Mouse (Mus musculus): ENCODE measurements around the gene Mboat1. TPM values are rescaled to one million over a fixed set of nuclear protein-coding genes. Genes with fewer than 3 reads are reported as not detected.

The Mboat1 gene
- total and polyA plus RNA-seq, 3 experiments, result 0.86 to 1.6 (median 1.2) TPM

DNA sequence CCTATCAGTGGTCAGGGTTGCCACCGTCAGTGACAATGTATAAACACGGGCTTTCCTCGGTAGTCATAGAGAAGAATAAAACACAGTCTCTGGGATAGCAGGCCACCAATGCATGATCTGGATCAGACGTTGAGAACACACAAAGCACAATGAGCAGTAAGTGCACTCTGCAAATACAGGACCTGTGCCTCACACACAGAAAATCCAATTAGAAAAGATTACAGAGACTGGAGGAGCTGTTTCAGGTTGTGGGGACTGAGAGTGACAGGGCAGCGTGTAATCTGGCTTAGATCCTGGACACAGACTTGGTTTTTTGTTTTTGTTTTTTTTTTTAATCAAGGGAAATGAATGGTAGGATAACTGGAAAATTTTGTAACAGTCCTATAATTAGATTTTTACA lies 128.5 kb downstream of the Mboat1 start:
- WGBS, result 53% methylated on average over 5 of the region's 5 CpGs
- intact Hi-C loops (cut with DNase I), result loop anchor here (10.0 kb wide), 1 partner anchor 280 kb away; the partner anchor contains the start of gene E2f3
- no peak overlapping the region for H3K27ac ChIP-seq
- H3K36me3 ChIP-seq (ENCODE audit: control insufficient read depth, insufficient read depth, low read length), result no peaks in the 10 kb centered on the region
- TF ChIP-seq POLR2A (IDR thresholded peaks at IDR 0.05; ENCODE audit: insufficient read depth, low read depth, low read length) (no peak), CTCF (IDR thresholded peaks at IDR 0.05) (no peak), EP300 (IDR thresholded peaks at IDR 0.05; ENCODE audit: insufficient read depth, low read depth, low read length) (no peak)
- no peaks in the 10 kb centered on the region for H3K79me2 ChIP-seq (replicated peaks; ENCODE audit: control insufficient read depth, insufficient read depth, low read length)
- H3K4me3 ChIP-seq, result no peak overlapping the region
- no peak overlapping the region for H3K9ac ChIP-seq (ENCODE audit: low read depth, low read length)
- no peaks in the 10 kb centered on the region for H3K4me1 ChIP-seq (ENCODE audit: control insufficient read depth, insufficient read depth, low read length)
- H3K27me3 ChIP-seq (ENCODE audit: control insufficient read depth, insufficient read depth, low read length), result no peaks in the 10 kb centered on the region
- no peak for DNase-seq

DNA sequence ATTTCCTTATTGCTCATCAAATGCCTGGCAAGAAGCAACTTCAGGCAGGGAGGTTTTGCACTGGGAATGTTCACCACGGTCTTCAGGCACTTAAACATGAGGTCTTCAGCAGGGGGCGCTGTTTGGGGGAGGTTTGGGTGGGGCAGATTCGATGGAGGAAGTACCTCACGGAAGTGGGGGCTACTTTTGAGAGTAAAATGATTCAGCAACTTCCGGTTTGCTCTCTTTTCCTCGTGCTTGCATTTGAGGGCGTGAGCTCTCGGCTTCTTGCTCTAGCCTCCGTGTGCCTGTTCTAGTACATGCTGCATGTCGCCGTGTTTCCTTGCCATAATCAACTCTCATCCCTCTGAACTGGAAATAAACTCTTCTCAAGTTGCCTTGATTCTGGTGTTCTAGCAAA lies 129.7 kb downstream of the Mboat1 start:
- Histone ChIP-seq H3K4me3 (no peak overlapping the region), H3K4me1 (ENCODE audit: control insufficient read depth, insufficient read depth, low read length) (no peaks in the 10 kb centered on the region), H3K79me2 (replicated peaks; ENCODE audit: control insufficient read depth, insufficient read depth, low read length) (no peaks in the 10 kb centered on the region), H3K27me3 (ENCODE audit: control insufficient read depth, insufficient read depth, low read length) (no peaks in the 10 kb centered on the region), H3K27ac (no peak overlapping the region), H3K9ac (ENCODE audit: low read depth, low read length) (no peak overlapping the region), H3K36me3 (ENCODE audit: control insufficient read depth, insufficient read depth, low read length) (no peaks in the 10 kb centered on the region)
- intact Hi-C loops (cut with DNase I), result loop anchor here (10.0 kb wide), 1 partner anchor 281 kb away; the partner anchor contains the start of gene E2f3
- DNase-seq, result no peak
- TF ChIP-seq CTCF (IDR thresholded peaks at IDR 0.05), result no peak
- TF ChIP-seq POLR2A (IDR thresholded peaks at IDR 0.05; ENCODE audit: insufficient read depth, low read depth, low read length), result no peak
- TF ChIP-seq EP300 (IDR thresholded peaks at IDR 0.05; ENCODE audit: insufficient read depth, low read depth, low read length), result no peak
- 84% methylated on average over 11 of the region's 11 CpGs for WGBS

DNA sequence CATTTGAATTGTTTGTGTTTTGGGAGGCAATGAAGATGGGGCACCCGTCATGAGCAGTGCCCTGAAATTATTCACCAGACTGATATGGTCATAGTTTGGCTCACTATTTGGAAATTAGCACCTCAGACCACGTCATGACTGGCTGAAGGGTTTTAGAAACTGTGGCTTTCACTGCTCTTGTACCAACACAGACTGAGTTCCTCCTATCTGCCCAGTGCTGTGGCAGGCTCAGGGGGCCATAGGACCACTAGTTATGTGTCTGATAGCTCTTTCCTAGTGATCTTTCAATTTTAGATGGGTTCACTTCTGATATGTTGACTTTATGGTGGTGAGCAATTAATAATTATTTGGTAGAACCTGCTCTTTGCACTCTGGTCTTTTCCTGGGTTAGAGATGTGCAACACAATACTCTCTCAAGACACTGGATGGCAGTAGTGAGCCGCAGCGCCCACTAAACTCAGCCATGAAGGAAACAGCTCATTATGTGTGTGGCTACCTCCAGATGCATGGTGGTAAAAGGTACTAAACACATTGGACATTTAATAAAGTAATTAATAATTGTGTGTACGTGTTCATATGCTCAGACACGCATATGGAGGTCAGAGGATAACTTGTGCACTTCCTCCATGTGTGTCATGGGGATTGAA lies 135.9 kb downstream of the Mboat1 start:
- H3K79me2 ChIP-seq (replicated peaks; ENCODE audit: control insufficient read depth, insufficient read depth, low read length), result no peaks in the 10 kb centered on the region
- H3K4me1 ChIP-seq (ENCODE audit: control insufficient read depth, insufficient read depth, low read length), result no peaks in the 10 kb centered on the region
- no peak overlapping the region for H3K27ac ChIP-seq
- H3K9ac ChIP-seq (ENCODE audit: low read depth, low read length), result no peak overlapping the region
- no peaks in the 10 kb centered on the region for H3K27me3 ChIP-seq (ENCODE audit: control insufficient read depth, insufficient read depth, low read length)
- 18% methylated on average over 6 of the region's 6 CpGs for WGBS
- H3K36me3 ChIP-seq (ENCODE audit: control insufficient read depth, insufficient read depth, low read length), result no peaks in the 10 kb centered on the region
- peak; percentile 17 to 48 for DNase-seq
- H3K4me3 ChIP-seq, result no peak overlapping the region
- TF ChIP-seq EP300 (IDR thresholded peaks at IDR 0.05; ENCODE audit: insufficient read depth, low read depth, low read length), result 0 out of 2 replicates have a peak, but pooled peaks have one; percentile 52
- TF ChIP-seq POLR2A (IDR thresholded peaks at IDR 0.05; ENCODE audit: insufficient read depth, low read depth, low read length), result no peak
- peak; percentile 84 for TF ChIP-seq CTCF (IDR thresholded peaks at IDR 0.05)
- intact Hi-C loops (cut with DNase I), result loop anchor here (2.0 to 5.0 kb wide), 3 partner anchors 230 to 275 kb away; partner anchors contain the start of gene Uqcrfs1

Other genes starting within 250 kb of the Mboat1 start
- 1 to 10 TPM; 6.2 TPM for gene E2f3, start 150.4 kb upstream of the Mboat1 start, total RNA-seq (2021)
- gene E2f3, start 150.4 kb upstream of the Mboat1 start, polyA plus RNA-seq (2012; rRNA removed), result 2.6 and 5.1 TPM in 2 replicates
- 10 to 100 TPM; 47.8 to 55.4 TPM for gene Agtr1a, start 200.0 kb downstream of the Mboat1 start, total RNA-seq (2021)
- 50.6 and 69.4 TPM in 2 replicates for gene Agtr1a, start 200.0 kb downstream of the Mboat1 start, polyA plus RNA-seq (2012; rRNA removed)

Measured in heart, adult 2 months (tissue).